Mouse (Mus musculus) hematopoietic multipotent progenitor cell, adult 10-12 weeks (in vitro differentiated cells): ENCODE results near the gene Zfp40. TPM values are rescaled to one million over a fixed set of nuclear protein-coding genes. Genes with fewer than 3 reads are reported as not detected.

Source experiments
- polyA plus RNA-seq: library from polyadenylated mRNA; stranded (reverse); fragments of >175 nt; gene quantifications from 2 replicates; pipeline ENCODE4 v1.2.3, GENCODE M21; 2012; ENCODE audit warnings: low replicate concordance

The Zfp40 gene
- polyA plus RNA-seq, result 1.2 and 1.4 TPM in 2 replicates

GRCm38 (mm10) chr17:23192453-23193379 is at the start of gene Zfp40:
Gene Zfp40, minus strand, starts transcription at chr17:23193252.

Other genes with a start within 250 kb of the Zfp40 start
- gene Vmn2r-ps130, start 132.1 kb downstream of the Zfp40 start, polyA plus RNA-seq, result not detected in 2 replicates
- gene Vmn2r114, start 119.3 kb upstream of the Zfp40 start, polyA plus RNA-seq, result not detected in 2 replicates
- gene Vmn2r115, start 150.5 kb upstream of the Zfp40 start, polyA plus RNA-seq, result not detected in 2 replicates
- gene Vmn2r116, start 191.4 kb upstream of the Zfp40 start, polyA plus RNA-seq, result not detected in 2 replicates